Mouse (Mus musculus) heart, adult 9 months (tissue): ENCODE measurements around the gene U2surp.
"Not testable (repeated sequence)": the region's sequence is repeated elsewhere in the genome, so short reads cannot be mapped to it uniquely, and the experiment has no call there.

Experiments used
- DNase-seq, 2 experiments: peaks; one replicate each; pipeline ENCODE4 v3.0.0; 2022; ENCODE audit warnings: low spot score in 2 of 2

U2surp gene

GRCm38 (mm10) chr9:95469011-95469576 lies 42.7 kb downstream of the U2surp start:
- not testable (repeated sequence) for DNase-seq

GRCm38 (mm10) chr9:95464028-95464427 lies 47.8 kb downstream of the U2surp start:
- no peak for DNase-seq

GRCm38 (mm10) chr9:95451931-95452330 lies 59.9 kb downstream of the U2surp start:
- DNase-seq, result no peak

DNA sequence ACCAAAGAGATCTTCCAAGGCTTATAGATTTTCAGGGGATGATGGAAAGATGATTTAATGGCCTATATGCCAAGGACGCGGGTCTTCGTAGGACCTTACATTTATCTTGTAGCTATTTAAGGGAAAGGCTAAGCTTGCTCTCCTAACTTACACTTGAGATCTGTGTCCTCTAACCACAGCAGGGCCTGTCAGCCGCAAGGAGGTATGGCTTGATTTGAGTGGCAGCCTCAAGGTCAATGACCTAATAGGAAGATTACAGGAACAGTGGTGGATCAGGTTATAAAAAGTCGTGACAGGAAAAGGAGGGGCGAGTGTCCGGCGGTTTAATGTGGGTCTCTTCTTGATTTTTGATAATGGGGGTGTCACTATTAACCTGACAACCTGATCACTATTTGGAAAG lies 61.2 kb downstream of the U2surp start:
- peak in 1 of 2 experiments; percentile 12 for DNase-seq

DNA sequence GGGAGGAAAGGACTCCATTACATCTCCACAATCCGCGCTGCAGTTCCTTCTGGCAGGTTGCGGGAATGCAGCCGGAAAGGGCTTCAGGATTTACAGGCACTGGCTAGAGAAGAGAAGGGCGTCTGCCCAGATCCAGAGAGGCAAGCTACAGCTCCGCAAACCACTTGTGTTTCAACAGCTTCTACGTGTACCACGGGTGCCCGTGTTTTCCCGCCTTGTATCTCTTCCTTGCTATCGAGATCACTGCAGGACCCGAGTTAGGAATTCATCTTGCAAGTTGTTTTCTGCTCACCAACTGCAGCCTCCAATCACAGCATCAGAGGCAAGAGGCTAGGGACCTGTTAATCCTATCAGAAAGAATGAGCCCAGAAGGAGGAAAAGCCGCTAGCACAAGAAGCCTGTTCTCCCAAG lies 69.5 kb downstream of the U2surp start:
- no peak for DNase-seq

- DNase-seq, result no peak
These were observed 73.9 kb downstream of the U2surp start for GRCm38 (mm10) chr9:95437883-95438282.

GRCm38 (mm10) chr9:95436294-95436613 lies 75.5 kb downstream of the U2surp start:
- no peak for DNase-seq

GRCm38 (mm10) chr9:95435506-95436293 lies 76.1 kb downstream of the U2surp start:
- DNase-seq, result no peak

GRCm38 (mm10) chr9:95428277-95428676 lies 83.5 kb downstream of the U2surp start:
- DNase-seq, result no peak

DNA sequence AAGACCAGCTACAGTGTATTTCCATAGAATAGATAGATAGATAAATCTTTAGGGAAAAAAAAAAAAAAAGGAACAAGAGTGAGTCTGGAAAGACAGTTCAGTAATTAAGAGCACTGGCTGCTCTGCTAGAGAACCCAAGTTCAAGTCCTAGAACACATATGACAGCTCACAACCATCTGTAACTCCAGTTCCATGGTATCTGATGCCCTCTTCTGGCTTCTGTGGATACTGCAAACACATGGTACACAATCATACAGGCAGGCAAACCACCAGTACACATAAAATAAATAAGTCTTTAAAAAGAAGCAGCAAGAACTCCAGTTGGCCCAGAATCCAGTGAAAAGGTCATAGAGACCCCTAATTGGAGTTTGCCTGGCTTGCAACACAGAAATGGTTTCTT lies 97.9 kb downstream of the U2surp start:
- DNase-seq, result no peak

GRCm38 (mm10) chr9:95412047-95412446 lies 99.7 kb downstream of the U2surp start:
- no peak for DNase-seq

- DNase-seq, result peak in 1 of 2 experiments; percentile 18
These were observed 104.1 kb downstream of the U2surp start for GRCm38 (mm10) chr9:95407586-95408220.
